Mouse (Mus musculus): ENCODE measurements around the gene Chd4. TPM values are rescaled to one million over a fixed set of nuclear protein-coding genes. Genes with fewer than 3 reads are reported as not detected.
"Not testable (repeated sequence)": the region's sequence is repeated elsewhere in the genome, so short reads cannot be mapped to it uniquely, and the experiment has no call there.

The Chd4 gene
- polyA plus RNA-seq, 1 experiment: 103 TPM

- DNase-seq (ENCODE audit: extremely low spot score in 1 of 2, low spot score in 1 of 2): no peak
These were observed 63.2 kb downstream of the Chd4 start for GRCm38 (mm10) chr6:125158944-125159492.

DNA sequence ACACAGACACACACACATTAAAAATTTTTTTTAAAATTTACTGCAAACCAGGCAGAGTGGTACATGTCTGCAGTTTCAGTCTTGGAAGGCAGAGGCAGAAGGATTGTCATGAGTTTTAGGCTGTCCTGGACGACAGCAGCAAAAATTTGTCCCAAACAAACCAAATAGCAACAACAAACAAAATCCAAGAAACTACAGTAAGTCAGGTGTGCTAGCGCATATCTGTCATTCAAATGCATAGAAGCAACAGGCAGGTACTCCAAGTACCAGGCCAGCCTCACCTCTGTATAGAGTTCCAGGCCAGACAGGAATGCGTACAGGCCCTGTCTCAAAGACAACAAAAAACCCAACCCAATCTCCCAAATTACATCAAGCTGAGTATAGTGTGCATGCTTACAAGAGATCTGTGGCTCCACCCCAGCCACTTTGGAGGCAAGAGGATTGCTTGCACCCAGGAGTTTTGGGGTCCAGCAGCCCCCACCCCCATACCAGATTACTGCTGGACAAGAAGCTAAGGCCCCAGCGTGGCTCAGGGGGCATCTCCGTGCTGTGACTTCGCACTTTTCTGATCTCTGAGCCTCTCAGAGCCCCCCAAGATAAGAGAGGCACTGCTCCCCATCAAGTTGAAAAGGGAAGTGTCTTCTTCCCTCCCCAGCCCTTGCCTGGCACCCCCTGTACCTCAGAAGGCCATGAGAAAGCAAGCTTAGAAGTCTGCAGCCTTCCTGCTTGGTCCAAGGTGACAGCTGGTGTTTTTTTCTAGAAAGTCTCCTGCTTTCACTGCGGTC, 64.2 kb downstream of the Chd4 start:
- no peak for DNase-seq (ENCODE audit: extremely low spot score in 1 of 2, low spot score in 1 of 2)

DNA sequence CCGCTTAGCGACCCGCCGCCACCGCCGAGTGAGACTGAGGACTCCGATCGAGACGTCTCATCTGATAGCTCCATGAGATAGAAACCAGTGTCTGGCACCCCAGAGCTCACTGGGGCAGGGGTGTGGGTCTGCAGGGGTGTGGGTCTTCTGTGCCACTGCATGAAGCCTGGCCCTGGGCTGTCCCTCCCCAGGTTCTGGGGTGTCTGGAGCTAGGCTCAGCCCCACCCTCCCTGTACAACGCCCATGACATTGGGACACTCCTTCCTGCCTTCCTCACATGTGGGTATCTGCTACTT, 64.7 kb downstream of the Chd4 start:
- DNase-seq (ENCODE audit: extremely low spot score in 1 of 2, low spot score in 1 of 2): no peak

GRCm38 (mm10) chr6:125160854-125161760, 65.3 kb downstream of the Chd4 start:
- peak; percentile 39 to 64 for DNase-seq (ENCODE audit: extremely low spot score in 1 of 2, low spot score in 1 of 2)

GRCm38 (mm10) chr6:125161971-125162370, 66.2 kb downstream of the Chd4 start:
- DNase-seq (ENCODE audit: extremely low spot score in 1 of 2, low spot score in 1 of 2): peak; percentile 53 to 81

DNA sequence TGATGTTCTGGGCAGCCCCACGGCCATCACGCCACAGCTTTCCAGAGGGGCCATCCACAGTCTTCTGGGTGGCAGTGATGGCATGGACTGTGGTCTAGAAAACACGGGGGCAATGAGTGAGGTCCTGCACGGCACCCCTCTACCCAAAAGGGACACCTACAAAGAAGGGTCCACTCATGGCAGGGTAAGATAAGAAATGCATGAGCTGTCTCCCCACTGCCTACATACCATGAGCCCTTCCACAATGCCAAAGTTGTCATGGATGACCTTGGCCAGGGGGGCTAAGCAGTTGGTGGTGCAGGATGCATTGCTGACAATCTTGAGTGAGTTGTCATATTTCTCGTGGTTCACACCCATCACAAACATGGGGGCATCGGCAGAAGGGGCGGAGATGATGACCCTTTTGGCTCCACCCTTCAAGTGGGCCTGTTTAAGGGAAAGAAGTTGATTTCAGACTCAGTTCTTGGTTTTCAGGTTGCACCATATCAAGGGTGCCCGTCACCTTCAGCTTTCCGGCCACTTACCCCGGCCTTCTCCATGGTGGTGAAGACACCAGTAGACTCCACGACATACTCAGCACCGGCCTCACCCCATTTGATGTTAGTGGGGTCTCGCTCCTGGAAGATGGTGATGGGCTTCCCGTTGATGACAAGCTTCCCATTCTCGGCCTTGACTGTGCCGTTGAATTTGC, 67.0 kb downstream of the Chd4 start:
- DNase-seq (ENCODE audit: extremely low spot score in 1 of 2, low spot score in 1 of 2): not testable (repeated sequence)

GRCm38 (mm10) chr6:125163801-125164657, 68.2 kb downstream of the Chd4 start:
- peak; percentile 31 to 60 for DNase-seq (ENCODE audit: extremely low spot score in 1 of 2, low spot score in 1 of 2)

GRCm38 (mm10) chr6:125164672-125165327, 69.0 kb downstream of the Chd4 start:
- peak; percentile 36 to 62 for DNase-seq (ENCODE audit: extremely low spot score in 1 of 2, low spot score in 1 of 2)

- DNase-seq (ENCODE audit: extremely low spot score in 1 of 2, low spot score in 1 of 2): peak; percentile 96 to 99
These were observed 69.6 kb downstream of the Chd4 start for GRCm38 (mm10) chr6:125165328-125165891.

DNA sequence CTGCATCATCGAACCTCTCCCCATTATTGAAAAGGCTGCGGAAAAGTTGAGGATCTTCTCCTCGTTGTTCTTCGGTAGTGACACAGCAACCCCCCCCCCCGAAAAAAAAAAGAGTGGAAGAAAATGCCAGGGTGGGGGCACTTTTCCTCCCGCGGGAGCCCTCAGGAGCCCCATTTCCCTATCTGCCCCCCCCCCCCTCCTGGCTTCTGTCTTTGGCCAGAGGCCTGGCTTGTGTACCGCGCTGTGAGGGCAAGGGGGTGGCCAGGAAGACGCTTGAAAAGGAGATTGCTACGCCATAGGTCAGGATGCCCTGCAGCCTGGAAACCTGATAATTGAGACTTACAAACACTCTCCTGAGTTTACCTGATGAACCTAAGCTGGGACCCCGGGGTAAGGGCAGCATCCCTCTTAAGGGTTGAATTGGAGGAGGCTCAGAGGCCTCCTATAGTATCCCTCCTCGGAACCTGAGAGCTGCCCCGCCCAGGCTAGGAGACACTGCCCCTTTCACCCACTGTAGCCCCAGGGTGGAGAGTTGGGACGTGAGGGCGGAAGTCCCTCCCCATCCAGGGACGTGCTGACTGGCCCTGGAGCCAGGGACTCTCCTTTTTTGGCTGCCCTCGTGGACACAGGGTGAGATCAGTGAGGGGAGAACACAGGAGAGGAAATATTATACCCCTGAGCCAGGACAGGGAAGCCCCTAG, 70.4 kb downstream of the Chd4 start, which contains the start of gene Gapdh:
Gapdh (minus strand) TSS at position 417 of the 701 bp plus-strand sequence.
- DNase-seq (ENCODE audit: extremely low spot score in 1 of 2, low spot score in 1 of 2): peak; percentile 32 to 53

- peak in 1 of 2 experiments; percentile 42 for DNase-seq (ENCODE audit: extremely low spot score in 1 of 2, low spot score in 1 of 2)
These were observed 71.3 kb downstream of the Chd4 start for GRCm38 (mm10) chr6:125166861-125167650.

DNA sequence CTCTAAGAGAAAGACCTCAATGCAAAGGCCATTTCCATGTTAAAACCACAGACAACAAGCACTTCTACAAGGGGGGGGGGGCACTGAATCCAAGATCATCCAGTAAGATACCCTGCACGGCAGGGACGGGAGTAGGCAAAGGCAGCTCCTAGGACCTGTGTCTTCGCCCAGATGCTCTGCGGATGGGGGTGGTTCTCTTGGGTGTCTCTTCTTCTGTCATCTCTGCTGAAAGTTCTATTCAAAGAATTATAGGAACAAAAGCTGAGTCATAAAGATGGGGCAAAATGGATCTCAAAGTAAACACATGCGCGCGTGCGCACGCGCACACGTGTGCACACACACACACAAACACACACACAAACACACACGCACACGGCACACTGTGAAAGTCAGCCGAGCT, 72.3 kb downstream of the Chd4 start:
- DNase-seq (ENCODE audit: extremely low spot score in 1 of 2, low spot score in 1 of 2): peak in 1 of 2 experiments; percentile 65

DNA sequence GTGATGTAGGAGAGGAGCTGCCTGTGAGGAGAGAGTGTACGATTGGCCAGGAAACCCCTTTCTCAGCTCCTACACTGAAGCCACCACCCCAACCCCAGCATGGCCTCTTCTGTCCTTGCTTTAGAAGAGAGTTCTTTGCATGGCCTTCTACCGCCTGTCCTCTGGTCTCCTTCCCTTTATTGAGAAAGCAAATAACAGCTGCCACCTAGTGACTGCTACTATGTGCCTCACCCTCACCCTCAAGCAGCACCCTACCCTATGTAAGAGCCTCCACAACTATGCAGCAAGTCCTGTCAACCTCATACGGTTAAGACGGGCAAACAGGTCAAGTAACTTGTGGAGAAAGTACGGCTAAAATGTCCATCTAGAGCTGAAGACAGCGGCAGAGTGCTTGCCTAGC, 74.4 kb downstream of the Chd4 start:
- DNase-seq (ENCODE audit: extremely low spot score in 1 of 2, low spot score in 1 of 2): no peak

DNA sequence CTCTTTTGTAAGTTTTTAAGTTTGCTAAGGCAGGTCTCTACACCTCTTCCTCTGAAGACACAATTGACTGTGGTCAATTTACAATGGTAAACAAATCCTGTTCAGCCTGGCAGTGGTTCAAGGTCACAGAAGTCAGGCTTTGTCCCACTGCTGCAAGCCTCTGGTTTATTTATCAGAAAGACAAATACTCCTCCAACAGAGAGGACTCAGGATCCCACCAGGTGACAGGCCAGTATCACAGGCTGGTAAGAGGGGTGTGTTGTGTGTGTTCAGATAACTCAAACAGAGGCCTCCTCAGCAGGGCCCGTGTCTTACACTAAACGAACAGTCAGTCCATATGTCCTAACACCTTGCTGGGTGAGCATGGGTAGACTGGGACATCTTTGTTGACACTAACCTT, 76.7 kb downstream of the Chd4 start:
- DNase-seq (ENCODE audit: extremely low spot score in 1 of 2, low spot score in 1 of 2): no peak

DNA sequence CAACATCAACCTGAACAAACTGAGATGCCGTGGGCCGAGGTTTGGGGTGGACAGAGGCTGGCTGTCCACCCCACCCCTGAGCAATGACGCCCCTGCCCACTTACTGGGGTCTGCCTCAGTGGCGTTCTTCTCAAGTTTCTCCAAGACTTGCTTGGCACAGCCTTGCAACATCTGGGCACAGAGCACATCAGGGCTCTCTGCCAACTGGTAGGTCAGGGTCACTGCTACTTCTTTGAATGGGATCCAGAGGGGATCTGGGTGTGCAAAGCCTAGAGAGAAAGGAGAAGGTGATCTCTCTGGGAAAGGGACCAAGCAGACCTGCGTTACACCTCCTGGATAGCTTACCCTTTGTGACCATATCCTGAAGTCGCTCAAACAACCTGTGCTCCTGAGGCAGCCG, 77.5 kb downstream of the Chd4 start:
- no peak for DNase-seq (ENCODE audit: extremely low spot score in 1 of 2, low spot score in 1 of 2)

- DNase-seq (ENCODE audit: extremely low spot score in 1 of 2, low spot score in 1 of 2): no peak
These were observed 79.7 kb downstream of the Chd4 start for GRCm38 (mm10) chr6:125175469-125175868.

GRCm38 (mm10) chr6:125179601-125180000, 83.8 kb downstream of the Chd4 start:
- no peak for DNase-seq (ENCODE audit: extremely low spot score in 1 of 2, low spot score in 1 of 2)

Measured in frontal cortex, adult 2 months (tissue).